Mouse (Mus musculus) cerebellum, adult 11-12 months (tissue): ENCODE results near the gene Fam120b.

ENCODE experiments used
- DNase-seq: peaks from one replicate; pipeline ENCODE4 v3.0.0; 2022

Gene Fam120b

GRCm38 (mm10) chr17:15380641-15381051 lies 15.4 kb upstream of the Fam120b start:
- DNase-seq = no peak

DNA sequence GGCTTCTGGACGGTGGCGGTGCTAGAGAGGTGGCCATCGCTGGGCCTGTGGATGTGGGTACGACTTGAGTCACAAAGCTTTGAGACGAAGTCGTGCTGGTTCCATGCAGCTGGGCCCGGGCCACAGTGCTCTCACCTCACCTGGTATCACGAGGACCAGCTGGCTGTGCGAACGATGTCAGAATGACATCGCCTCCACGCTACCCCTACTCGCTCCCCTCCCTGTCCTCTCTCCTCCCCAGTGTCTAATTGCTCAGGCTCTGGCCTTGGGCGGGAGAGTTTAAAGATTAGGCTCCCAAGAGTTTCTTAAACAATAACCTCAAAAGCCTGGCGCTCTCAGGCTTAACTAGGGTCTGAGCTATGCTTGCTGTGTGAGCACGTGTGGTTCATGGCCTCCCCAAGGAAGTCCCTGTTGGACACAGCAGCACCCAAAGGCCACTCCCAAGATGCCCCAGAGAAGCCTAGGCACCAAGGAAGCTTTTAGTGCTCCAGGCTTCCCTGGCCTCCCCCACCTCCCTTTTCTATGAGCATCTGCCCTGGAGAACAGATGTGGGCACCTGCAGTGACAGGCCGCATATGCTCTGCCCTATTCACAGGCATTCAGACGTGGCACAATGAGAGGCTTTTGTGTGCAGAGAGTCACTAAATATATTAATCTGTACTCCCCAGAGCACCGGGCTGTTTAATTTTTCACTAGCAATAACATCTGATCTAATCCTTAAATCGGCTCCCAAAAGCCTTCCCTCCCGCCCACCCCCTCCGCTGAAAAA lies 14.7 kb upstream of the Fam120b start:
- no peak for DNase-seq

GRCm38 (mm10) chr17:15381869-15382660 lies 13.9 kb upstream of the Fam120b start:
- DNase-seq = no peak

GRCm38 (mm10) chr17:15383360-15383759 lies 12.6 kb upstream of the Fam120b start:
- no peak for DNase-seq

DNA sequence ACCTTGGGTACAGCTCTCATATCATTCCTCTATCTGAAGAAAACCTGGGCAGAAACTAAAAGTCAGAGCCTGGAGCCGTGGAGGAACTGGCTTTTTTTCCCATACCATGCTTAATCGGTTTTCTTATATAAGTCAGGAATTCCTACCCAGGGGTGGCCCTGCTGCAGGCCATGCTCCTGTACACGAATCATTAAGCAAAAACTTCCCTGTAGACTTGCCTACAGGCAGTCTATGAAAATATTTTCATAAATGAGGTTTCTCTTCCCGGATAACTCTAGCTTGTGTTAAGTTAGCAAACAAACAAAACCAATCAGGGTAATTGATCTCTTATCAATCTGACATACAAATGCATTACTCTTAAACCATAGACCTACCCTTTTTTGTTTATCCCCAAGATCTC lies 7.1 kb upstream of the Fam120b start:
- DNase-seq = no peak

GRCm38 (mm10) chr17:15389356-15389755 lies 6.6 kb upstream of the Fam120b start:
- DNase-seq = no peak

GRCm38 (mm10) chr17:15401716-15402115 lies 5.7 kb downstream of the Fam120b start:
- no peak for DNase-seq

DNA sequence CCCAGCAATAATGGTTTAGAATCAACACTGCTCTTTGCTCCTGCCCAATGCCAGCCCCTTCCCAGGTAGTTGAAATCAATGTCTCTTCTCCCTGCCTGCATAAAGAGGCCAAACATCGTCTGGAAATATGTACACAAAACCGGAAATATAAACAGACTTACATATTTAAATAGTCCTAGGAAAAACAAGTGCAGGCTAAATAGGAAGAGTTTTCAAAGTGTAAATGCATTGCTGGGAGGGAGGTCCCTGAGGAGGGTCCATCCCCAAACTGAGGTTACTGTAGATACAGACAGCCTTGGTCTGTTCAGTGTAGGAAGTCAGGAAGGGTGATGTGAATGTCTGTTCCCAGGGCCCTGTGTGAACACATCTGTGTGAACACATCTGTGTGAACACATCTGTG lies 10.6 kb downstream of the Fam120b start:
- DNase-seq = no peak

- DNase-seq = no peak
These were observed 13.3 kb downstream of the Fam120b start for GRCm38 (mm10) chr17:15409261-15409660.

DNA sequence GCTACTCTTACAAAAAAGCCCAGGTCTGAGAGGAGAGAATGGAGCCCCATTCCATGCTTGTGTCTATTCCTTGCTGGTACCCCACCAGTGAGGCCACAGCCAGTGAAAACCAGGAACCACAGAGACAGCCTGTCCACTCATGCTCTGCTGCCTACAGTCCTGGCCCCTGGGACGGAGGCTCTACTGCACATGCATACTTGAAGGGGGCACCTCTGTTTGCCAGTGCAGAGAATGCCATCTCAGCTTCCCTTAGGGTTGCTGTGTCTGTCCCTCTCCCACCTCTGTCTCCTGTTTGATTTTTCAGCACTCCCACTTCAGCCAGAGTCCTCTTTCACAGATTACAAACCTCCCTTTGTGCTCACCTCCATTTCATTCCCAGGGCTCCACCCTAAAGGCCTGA lies 14.9 kb downstream of the Fam120b start:
- DNase-seq = no peak

- DNase-seq = no peak
These were observed 20.7 kb downstream of the Fam120b start for GRCm38 (mm10) chr17:15416596-15417215.

DNA sequence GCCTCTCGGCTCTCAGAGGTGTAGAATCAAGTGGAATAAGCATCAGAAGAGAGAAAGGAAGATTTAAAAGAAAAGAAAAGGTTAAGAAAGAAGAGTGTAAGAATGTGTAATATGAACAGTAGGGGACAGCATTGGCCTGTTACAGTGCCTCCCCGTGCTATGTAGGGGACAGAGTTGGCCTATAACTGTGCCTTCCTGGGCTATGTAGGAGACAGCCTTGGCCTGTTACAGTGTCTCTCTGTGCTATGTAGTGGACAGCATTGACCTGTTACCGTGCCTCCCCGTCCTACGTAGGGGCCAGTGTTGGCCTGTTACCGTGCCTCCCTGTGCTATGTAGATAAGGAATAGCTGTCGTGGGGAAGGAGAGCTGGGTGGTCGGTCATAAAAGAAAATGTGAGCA lies 23.5 kb downstream of the Fam120b start:
- no peak for DNase-seq

- no peak for DNase-seq
These were observed 24.1 kb downstream of the Fam120b start for GRCm38 (mm10) chr17:15420021-15420603.

GRCm38 (mm10) chr17:15421446-15421845 lies 25.4 kb downstream of the Fam120b start:
- DNase-seq = no peak

DNA sequence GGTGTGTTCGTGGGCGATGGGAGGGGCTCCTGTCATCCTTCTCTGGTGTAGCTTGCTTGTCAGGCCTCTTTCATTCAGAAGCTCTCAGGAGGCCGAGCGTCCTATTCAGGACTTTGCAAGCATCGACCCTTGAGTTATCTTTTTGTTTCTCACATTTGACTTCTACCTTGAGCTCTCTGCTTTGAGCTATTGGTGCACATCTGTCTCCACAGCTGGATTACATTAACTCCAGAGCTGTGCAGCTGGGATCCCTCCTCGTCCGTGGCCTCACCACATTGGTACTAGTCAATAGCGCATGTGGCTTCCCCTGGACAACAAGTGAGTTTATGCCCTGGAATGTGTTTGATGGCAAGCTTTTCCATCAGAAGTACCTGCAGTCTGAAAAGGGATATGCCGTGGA lies 26.7 kb downstream of the Fam120b start:
- no peak for DNase-seq

DNA sequence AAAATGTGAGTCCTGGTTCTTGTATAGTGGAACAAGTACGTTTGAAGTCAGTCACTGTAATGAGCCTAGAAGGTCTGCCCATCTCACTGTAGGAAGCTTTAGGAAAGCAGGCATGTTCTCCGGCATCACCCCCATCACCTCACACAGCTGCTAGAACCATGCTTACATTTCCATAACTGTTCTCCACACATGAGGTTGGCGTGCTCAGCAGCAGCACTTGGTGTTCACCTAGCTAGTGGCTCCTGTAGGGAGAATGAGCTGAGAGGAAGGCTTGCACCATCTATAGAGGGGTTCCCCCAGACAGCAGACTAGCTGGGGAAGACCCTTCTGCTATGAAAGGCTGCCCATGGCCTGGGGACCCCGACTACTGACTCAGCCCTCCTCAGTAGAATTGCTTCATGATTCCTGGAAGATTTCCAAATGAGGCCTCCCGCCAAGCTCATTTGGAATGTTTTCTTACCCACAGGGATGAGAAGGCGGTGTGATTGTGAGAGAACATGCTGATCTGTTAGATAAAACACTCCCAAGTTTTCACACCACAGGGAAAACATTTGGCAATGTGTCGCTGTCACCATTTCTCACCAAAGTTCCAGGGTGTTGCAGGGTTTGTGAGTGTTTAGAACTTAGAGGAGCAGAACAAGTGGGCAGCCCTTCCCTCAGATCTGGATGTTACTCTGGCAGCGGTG lies 27.2 kb downstream of the Fam120b start:
- DNase-seq = no peak

DNA sequence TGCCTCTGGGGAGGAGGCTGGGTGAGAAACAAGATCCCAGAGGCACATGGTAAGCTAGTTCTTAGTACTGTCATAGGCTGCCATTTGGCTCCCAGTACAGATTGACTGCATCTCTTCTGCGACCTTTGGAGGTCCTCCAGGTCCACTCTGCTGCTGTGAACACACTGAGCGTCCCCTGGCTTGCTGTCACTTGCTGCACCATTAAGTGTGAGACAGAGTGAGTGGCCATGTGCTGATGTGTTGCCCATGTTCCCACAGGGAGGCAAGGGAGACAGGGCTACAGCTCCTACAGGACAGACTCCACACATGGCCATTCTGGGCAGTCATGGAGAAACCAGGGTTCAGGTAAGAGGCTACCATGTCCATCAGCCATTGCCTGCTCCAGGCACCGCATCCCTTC lies 29.9 kb downstream of the Fam120b start:
- DNase-seq = no peak

DNA sequence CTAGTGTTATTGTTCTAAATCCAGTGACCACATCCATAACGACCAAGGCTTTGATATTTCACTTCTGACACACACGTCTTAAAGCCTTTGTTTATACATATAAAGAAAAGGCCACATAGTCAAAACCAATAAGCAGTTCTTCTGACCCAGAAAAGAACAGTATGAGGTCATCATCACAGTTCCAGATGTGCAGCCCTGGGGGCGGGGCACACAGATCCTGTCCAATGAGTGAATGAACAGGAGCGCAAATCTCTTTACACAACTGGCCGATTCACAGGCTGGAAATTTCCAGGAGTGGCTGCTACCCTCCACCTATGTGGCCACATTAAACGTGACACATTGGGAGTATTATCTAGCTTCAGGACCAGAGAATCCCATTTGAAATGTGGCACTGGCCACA lies 33.4 kb downstream of the Fam120b start:
- DNase-seq = no peak

GRCm38 (mm10) chr17:15429937-15430336 lies 33.9 kb downstream of the Fam120b start:
- peak; percentile 12 for DNase-seq

DNA sequence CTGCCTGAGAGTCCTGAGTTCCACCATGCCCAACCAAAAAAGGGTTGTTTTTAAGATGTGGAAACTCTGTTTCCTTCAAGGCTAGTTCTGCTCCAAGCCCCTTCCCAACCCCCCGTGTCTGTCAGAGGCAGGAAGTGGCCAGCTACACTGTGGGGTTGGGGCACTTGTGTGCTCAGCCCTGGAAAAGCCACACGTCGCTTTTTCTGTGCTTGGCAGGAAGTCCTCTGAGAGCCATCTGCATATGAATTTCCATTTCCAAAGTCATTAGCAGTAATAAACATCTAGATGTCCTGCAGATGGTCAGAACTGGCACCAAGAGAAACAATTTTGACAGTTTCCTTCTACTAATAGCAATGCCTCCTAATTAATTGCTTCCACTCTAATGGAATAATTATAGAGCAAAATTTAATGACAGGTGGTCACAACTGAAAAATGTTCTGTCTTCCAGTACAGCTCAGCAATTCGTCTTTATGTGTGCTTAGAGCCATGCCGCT lies 35.1 kb downstream of the Fam120b start:
- DNase-seq = peak; percentile 43

GRCm38 (mm10) chr17:15431551-15431950 lies 35.5 kb downstream of the Fam120b start:
- DNase-seq = no peak

DNA sequence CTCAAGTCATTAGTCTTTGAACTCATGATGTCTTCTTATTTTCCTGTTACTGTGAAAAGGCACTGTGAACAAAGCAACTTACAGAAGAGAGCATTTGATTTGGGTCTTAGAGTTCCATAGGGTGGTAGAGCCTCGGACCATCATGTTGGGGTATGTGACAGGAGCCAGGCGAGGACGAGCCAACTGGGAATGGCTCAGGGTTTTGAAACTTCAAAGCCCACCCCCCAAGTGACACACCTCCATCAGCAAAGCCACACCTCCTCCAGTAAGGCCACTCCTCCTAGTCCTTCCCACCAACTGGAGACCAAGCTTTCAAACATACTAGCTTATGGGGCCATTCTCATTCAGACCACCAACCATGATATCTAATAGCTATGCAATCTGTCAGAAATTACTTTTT lies 36.0 kb downstream of the Fam120b start:
- no peak for DNase-seq

GRCm38 (mm10) chr17:15434748-15435147 lies 38.7 kb downstream of the Fam120b start:
- no peak for DNase-seq
